Mouse (Mus musculus) kidney, adult 2 months (tissue): ENCODE data around the gene Ttc3. TPM values are rescaled to one million over a fixed set of nuclear protein-coding genes. Genes with fewer than 3 reads are reported as not detected.
A peak's percentile ranks its signal among the peaks of the same experiment; 100 is the strongest.
"Not testable (repeated sequence)": the region's sequence is repeated elsewhere in the genome, so short reads cannot be mapped to it uniquely, and the experiment has no call there.

Source experiments
- DNase-seq: peaks from one replicate; pipeline ENCODE4 v3.0.0; 2021
- H3K27ac ChIP-seq: fragments of 200-500 bp; 2 replicates; pipeline ENCODE4 v1.5.1; 2012; ENCODE audit warnings: low read depth, low read length, control low read depth, inconsistent platforms; ENCODE audit not compliant: insufficient read depth
- H3K27me3 ChIP-seq: fragments of 200-500 bp; replicated peaks from 2 replicates; pipeline ENCODE4 v1.6.1; 2012; ENCODE audit warnings: mild to moderate bottlenecking, moderate library complexity, low read length, inconsistent platforms; ENCODE audit not compliant: control insufficient read depth, insufficient read depth
- H3K36me3 ChIP-seq: fragments of 200-500 bp; 2 replicates; pipeline ENCODE4 v1.6.1; 2012; ENCODE audit warnings: mild to moderate bottlenecking, moderate library complexity, low read length, inconsistent platforms; ENCODE audit not compliant: control insufficient read depth, insufficient read depth
- H3K4me1 ChIP-seq: fragments of 200-500 bp; 2 replicates; pipeline ENCODE4 v1.6.1; 2011; ENCODE audit warnings: low read length; ENCODE audit not compliant: control insufficient read depth, insufficient read depth
- H3K4me3 ChIP-seq: fragments of 200-500 bp; 2 replicates; pipeline ENCODE4 v1.5.1; 2011; ENCODE audit warnings: mild to moderate bottlenecking, low read depth, low read length, control low read depth; ENCODE audit not compliant: insufficient read depth
- CTCF ChIP-seq: fragments of 200-500 bp; conservative IDR thresholded peaks from 2 replicates; pipeline ENCODE4 v1.5.1; 2011; ENCODE audit warnings: low read depth, mild to moderate bottlenecking, control low read depth, low read length, moderate library complexity, mixed read lengths; ENCODE audit not compliant: insufficient read depth, insufficient read length
- POLR2A ChIP-seq: fragments of 200-500 bp; IDR thresholded peaks from one replicate; pipeline ENCODE4 v1.6.1; 2011; ENCODE audit warnings: low read depth, low read length, control low read depth
- WGBS: fragments of 180-500 bp; shearing (Covaris S2); methylation state at CpG from one replicate; pipeline ENCODE4 v1.1.7; 2018; 5-methylcytosine and 5-hydroxymethylcytosine counted together
- polyA plus RNA-seq: library from polyadenylated mRNA; depleted of rRNA; stranded (reverse); fragments of >200 nt; gene quantifications from 2 replicates; pipeline ENCODE4 v1.2.3, GENCODE M21; 2012

Gene Ttc3
- polyA plus RNA-seq, 1 experiment, result 22.2 TPM

DNA sequence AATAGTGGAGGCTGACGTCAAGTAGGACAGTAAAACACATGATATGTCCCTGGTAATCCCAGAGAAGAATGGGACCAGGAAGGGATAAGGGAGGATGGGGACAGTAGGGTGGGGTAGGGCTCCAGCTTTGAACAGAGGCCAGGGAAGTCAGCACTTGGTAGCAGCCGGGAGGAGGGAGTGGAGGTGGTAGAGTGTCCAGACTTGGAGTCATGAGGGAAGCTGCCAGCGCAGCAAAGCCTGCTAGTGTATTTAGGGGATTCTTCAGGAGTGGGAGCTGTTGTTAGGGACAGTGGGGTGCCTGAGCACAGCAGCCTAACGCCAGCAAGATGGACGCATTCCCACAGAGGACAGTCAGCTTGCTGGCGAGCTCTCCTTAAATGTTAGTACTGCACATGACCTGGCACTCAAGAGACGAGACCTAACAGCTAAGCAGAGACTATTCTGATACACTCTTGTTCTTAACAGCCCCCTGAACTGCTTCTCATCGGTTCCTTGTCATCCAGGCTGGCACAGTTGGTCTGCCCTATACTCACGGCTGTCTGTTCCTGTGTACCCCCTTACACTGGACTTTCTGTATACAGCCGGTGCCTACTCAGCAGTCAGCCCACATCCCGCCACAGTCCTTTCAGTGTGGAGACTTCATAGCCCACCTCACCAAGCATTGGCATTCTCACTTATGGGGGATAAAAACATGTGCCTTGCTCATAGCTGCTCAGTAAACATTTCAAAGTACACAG, 102.8 kb downstream of the Ttc3 start:
- Histone ChIP-seq H3K27me3 (no peaks in the 10 kb centered on the region), H3K27ac (no peak overlapping the region), H3K4me3 (no peak overlapping the region), H3K36me3 (no peaks in the 10 kb centered on the region), H3K4me1 (no peaks in the 10 kb centered on the region)
- TF ChIP-seq CTCF, result no peak
- no peak for TF ChIP-seq POLR2A
- 84% methylated on average over 11 of the region's 11 CpGs for WGBS
- no peak for DNase-seq

DNA sequence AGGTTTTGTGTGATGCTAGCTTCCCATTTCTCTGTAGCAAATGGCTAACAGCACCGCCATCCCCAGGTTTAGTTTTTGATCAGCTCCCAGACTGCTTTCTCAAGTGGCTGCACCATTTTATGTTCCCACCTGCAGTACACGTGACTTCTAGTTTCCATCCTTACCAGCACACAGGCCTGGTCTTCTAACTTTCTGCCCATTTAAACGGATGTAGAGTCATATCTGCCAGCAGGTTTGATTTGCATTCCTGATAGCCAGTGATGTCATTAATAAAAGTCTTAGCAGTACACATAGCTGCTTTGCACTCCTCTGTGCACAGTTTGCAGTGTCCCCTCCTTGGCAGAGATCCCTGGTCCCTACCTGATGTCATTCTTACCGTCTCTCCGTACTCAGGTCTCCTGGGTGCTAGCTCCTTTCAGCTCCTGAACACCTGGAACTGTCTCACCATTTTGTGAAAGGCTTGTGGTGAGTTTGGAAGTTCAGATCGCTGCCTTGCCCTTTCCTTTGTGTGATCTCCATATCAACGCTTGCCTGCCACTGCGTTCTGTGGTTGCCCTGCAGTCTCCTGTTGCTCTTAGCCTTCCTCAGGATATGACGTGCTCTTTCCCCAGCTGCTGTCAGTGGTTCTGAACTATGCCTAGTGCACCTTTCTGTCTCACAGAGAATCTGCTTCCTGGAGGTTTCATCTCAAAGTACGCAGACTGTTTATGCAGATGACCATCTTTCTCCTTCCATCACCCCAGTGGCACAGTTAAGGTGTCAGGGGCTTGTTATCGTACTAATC, 114.5 kb downstream of the Ttc3 start:
- Histone ChIP-seq H3K36me3 (no peaks in the 10 kb centered on the region), H3K27me3 (no peaks in the 10 kb centered on the region), H3K4me1 (no peaks in the 10 kb centered on the region), H3K27ac (no peak overlapping the region), H3K4me3 (no peak overlapping the region)
- TF ChIP-seq CTCF, result no peak
- TF ChIP-seq POLR2A, result no peak
- WGBS, result 79% methylated on average over 11 of the region's 11 CpGs
- no peak for DNase-seq

DNA sequence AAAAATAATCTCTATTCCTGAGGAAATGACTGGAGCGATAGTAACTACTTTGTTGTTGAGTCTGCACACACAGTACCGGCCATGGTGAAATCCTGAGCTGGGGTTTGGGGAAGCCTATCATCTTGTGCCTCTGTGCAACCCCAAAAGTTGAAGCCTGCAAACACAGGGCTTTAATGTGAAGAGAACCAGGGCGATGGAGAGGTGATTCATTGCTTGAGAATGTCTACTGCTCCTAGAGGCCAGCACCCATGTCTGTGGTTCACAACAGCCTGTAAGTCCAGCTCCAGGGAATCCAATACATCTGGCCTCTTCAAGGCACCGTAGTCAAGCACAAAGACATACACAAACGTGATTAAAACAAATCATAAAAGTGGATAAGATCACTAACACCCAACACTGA, 116.9 kb downstream of the Ttc3 start:
- TF ChIP-seq POLR2A (no peak), CTCF (no peak)
- Histone ChIP-seq H3K4me1 (no peaks in the 10 kb centered on the region), H3K27me3 (no peaks in the 10 kb centered on the region), H3K27ac (no peak overlapping the region), H3K4me3 (no peak overlapping the region), H3K36me3 (no peaks in the 10 kb centered on the region)
- no peak for DNase-seq
- 67% methylated on average over 5 of the region's 5 CpGs for WGBS

DNA sequence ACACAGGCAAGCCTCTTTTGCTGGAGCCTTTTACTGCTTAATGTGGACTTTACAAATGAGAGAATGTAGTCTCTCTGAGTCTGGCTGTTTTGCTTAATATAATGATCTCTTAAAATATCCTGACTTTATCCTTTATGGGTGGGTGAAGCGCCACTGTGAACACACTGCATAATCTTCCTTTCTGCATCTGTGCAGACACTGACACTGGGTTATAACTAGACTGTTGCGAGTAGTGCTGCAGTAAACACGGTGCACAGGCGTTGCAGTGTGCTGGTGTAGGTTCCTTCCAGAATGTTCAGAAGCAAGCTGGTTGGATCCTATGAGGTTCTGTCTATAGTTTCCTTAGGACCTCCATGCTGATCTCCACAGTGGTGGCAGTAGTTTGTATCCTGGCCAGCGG, 118.9 kb downstream of the Ttc3 start:
- TF ChIP-seq POLR2A, result no peak
- TF ChIP-seq CTCF, result no peak
- Histone ChIP-seq H3K4me3 (no peak overlapping the region), H3K36me3 (no peaks in the 10 kb centered on the region), H3K4me1 (no peaks in the 10 kb centered on the region), H3K27ac (no peak overlapping the region), H3K27me3 (no peaks in the 10 kb centered on the region)
- DNase-seq, result no peak
- WGBS, result 95% methylated on average over 5 of the region's 5 CpGs

DNA sequence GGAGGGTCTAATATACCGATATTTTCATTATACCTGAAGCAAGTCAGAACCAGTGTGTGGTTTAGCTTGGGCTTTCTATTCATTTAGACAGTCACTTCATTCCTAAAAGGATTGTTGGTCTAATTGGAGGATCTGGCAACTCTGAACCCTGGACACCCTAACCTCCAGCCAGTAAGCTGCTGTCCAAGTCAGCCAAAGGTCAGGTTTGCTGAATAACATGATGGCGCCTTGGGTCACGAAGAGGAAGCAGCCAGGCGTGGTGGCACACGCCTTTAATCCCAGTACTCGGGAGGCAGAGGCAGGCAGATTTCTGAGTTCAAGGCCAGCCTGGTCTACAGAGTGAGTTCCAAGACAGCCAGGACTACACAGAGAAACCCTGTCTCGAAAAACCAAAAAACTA, 126.8 kb downstream of the Ttc3 start:
- not testable (repeated sequence) for H3K4me1 ChIP-seq, H3K36me3 ChIP-seq, H3K4me3 ChIP-seq, H3K27ac ChIP-seq, H3K27me3 ChIP-seq
- 73% methylated on average over 7 of the region's 7 CpGs for WGBS
- DNase-seq, result peak; percentile 25

DNA sequence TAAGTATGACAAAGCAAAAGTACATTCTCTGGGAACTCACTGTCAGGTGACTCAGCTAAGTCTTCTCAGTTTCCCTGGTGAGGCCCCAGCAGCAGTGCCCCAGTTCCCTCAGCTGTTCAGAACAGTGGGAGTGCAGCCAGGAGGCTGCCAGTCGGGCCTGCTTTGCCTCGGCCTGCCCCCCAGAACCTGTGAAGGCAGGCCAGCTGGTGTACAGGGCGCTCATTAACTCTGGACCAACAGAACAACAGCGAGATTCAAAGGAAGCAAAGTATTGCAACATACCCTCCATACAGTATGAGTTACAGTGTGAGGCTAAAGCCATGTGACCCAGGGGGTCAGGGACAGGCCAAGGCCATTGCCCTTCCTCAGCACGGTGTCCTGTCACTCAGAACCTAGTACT, 127.5 kb downstream of the Ttc3 start:
- H3K4me1 ChIP-seq, result no peaks in the 10 kb centered on the region
- 43% methylated on average over 5 of the region's 5 CpGs for WGBS
- no peak overlapping the region for H3K27ac ChIP-seq
- no peak for TF ChIP-seq POLR2A
- TF ChIP-seq CTCF, result no peak
- no peak overlapping the region for H3K4me3 ChIP-seq
- DNase-seq, result peak; percentile 47
- no peaks in the 10 kb centered on the region for H3K27me3 ChIP-seq
- no peaks in the 10 kb centered on the region; the same call in 1 of the 2 replicates for H3K36me3 ChIP-seq

DNA sequence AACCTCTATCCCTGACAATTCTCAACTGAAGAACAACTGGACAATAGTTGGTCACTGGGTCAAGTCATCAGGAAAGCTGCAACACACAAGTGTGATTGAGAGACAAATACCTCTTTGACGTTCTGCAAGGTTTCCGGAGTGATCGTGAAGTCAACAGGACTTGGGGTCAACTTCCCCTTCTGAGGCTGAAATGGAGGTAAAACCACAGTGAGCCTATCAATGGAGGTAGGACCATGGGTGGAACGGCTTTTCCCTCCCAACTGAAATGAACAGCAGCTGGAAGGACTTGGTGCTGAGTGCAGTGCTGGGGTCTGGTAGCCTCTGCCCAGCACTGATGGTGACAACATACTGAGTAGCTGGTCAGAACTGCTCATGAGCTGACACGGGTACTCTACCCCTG, 133.8 kb downstream of the Ttc3 start:
- no peak for TF ChIP-seq POLR2A
- TF ChIP-seq CTCF, result no peak
- DNase-seq, result no peak
- Histone ChIP-seq H3K27ac (no peak overlapping the region), H3K4me1 (no peaks in the 10 kb centered on the region), H3K27me3 (no peaks in the 10 kb centered on the region), H3K36me3 (no peaks in the 10 kb centered on the region; the same call in none of the 2 replicates), H3K4me3 (no peak overlapping the region)
- 92% methylated on average over 5 of the region's 5 CpGs for WGBS
